Mouse (Mus musculus): ENCODE measurements at regions not wholly inside any gene's neighbourhood (a gene's known extent, or its start where the extent isn't known, plus 50 kb on each side); places are given as distances from the start of the nearest gene placed in this dataset.

GRCm38 (mm10) chr8:103270035-103270434 is 484.6 kb upstream of the Cdh11 start:
- DNase-seq (ENCODE audit: extremely low read depth, low read depth), result no peak

DNA sequence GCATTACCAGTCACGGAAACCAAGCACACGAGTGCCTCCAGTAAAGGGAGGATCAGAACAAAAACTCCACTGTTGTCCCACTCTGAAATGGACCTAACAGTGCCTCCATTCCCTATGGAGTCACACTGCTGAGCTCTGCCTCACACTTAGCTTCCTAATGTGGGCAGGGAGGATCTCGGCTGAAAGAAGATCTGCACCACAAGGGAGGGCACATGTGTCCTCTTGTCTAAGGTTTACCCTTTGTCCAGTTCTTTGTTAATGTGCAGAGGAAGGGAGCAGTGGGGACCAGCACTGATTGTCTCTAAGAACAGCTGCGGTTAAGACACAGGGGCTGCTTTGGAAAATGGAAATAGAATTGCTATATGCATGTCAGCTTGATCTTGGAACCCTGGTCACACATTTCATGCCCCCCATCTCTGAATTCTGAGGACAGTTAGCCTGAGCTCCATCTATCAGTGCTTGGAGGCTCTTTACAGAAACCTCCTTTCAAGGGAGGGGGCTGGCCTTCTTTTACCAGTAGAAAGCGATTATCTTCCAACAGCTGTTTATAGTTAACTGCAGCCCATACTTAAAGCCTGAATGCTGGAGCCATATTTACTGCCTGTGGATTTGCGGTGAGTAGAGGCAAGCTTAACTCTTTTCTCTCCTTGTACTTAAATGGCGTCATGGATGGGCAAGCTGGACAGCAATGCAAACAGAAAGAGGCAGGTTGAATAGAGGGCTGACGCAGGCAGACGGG is 485.5 kb upstream of the Cdh11 start:
- DNase-seq (ENCODE audit: extremely low read depth, low read depth), result no peak

DNA sequence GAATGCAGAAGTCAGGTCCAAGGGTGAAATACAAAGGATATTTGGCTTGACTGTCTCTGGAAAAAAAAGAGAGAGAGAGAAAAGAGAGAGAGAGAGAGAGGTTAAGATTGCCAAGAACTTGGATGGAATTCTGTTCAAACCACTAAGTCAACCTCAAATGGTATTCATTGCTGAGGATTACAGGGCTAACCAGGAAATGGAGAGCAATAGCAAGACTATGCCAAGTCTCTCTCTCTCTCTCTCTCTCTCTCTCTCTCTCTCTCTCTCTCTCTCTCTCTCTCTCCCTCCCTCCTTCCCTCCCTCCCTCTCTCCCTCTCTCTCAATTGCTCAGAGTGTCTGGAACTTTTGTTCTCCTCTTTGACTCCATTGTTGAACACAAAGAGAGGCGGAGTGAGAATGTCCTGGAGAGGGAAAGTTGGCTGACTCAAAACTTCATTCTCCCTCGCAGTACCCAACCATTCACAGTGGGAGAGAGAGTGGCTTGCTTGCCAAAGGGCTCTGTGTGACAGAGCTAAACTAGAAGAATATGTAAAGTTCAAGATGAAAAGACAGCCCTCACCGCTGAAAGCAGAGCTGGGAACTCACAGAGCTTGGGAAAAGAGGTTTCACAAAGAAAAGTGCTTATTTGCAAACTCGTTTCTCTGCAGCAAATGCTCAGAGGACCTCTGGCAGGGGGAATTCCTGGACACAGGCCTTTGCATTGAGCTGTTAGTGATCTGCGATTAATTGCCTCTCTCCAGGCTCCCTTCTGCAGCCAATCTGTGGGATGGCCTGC is 487.1 kb upstream of the Cdh11 start:
- DNase-seq (ENCODE audit: extremely low read depth, low read depth), result no peak

DNA sequence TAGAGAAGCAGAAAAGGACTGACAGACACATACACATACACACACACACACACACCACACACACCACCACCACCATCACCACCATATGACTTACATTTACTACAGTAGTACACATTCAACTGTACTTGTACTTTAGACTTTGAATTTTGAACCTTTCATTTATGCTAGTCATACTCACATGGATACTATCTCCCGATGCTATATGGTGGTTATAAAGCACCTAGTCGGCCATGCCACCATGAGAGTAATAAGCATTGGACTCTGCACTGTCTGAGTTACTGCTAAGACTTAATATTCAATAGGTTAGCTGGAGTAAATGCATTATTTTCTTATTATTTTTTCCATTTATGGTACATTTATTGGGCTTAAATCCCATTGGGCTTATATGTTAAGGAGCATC is 488.0 kb upstream of the Cdh11 start:
- DNase-seq (ENCODE audit: extremely low read depth, low read depth), result no peak

GRCm38 (mm10) chr8:103281801-103282200 is 496.4 kb upstream of the Cdh11 start:
- no peak for DNase-seq (ENCODE audit: extremely low read depth, low read depth)

DNA sequence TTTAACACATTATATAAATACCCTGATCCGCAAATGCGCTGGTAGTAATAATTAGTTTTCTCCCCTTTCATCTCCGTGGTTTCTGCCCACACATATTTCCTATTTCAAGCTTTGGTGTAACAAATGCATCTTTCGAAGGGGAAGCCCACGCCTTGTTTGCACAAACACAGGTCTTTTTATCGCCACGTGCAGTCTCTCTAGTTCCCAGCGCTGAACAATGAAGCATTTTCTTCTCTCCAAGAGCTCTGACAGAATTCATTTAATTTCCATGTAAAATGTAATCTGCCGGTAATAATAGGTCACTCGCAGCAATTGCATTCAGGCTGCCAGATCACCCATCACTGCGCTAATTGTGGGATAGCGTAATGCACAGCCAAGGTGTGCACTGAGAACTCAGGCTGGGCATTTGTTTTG is 503.1 kb upstream of the Cdh11 start:
- no peak for DNase-seq (ENCODE audit: extremely low read depth, low read depth)

DNA sequence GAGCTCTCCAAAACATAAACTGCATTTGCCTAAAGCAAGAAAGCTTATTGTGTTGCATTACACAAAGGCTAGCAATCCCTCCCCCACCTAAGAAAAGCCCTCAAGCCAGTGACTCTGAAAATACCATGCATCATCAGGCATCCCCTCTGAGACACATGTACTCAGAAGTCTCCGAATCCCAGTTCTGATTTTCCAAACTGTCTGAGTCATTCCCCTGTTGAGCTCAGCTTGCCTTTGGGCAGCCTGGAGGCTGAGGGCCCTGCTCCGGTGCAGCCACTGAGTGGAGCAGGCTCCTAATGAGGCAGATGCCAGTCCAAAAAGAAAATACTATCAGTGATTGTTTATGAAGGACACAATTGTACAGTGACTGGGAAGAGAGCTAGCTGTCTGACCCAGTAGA is 507.5 kb upstream of the Cdh11 start:
- DNase-seq (ENCODE audit: extremely low read depth, low read depth), result no peak

GRCm38 (mm10) chr8:103306476-103307183 is 521.2 kb upstream of the Cdh11 start:
- DNase-seq (ENCODE audit: extremely low read depth, low read depth), result no peak

DNA sequence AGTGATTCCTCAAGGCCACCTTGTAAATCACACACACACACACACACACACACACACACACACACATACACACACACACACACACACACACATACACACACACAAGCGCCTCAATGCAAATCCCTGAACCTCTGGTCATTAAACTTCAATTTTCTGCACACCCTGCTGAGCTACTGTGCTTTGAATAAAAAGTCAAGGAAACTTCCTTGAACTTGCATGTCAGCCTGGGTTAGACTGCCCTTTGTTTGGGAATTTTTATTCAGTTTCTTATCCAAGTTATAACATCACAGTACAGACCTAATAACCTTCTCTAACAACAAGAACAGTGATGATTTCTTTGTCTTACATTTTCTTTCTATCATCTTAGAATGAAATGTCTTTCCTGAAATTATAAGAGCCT is 528.1 kb upstream of the Cdh11 start:
- no peak for DNase-seq (ENCODE audit: extremely low read depth, low read depth)

- DNase-seq (ENCODE audit: extremely low read depth, low read depth), result no peak
These were observed 529.0 kb upstream of the Cdh11 start for GRCm38 (mm10) chr8:103314279-103315022.

DNA sequence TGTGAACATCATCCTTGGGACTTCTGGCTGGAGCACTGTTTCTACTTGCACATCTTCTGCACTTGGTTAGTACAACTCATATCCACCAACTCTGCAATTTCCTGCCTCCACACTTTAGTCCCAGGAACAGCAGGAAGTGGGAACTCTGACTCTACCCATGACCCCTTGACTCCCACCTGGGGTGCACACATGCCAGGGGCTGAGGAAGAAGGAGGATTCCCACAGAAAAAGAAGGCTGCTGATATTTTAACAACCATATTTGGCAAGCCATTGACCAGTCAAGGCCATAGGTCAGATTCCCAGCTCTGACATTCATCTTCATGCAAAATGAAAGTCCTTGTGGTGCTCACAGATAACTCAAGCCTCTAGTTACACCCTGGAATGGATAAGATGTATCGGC is 530.3 kb upstream of the Cdh11 start:
- no peak for DNase-seq (ENCODE audit: extremely low read depth, low read depth)

DNA sequence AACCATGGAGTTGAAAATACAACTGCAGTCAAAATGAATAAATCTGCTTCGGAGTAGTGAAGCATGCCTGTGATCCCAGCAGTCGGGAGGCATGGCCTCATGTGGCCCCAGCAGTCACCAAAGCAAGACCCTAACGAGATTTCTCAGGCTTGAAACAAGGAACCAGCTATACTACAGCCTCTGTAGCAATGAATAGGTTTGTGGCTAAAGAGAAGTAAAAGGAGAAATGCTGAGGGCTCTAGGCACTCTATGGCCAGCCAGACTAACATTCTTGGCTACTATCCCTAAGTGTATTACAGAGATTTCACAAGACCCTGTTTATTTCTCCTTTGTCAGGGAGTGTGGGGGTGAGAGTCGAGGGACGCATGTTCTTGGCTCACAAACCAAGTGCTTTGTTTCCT is 531.2 kb upstream of the Cdh11 start:
- no peak for DNase-seq (ENCODE audit: extremely low read depth, low read depth)

GRCm38 (mm10) chr8:103317149-103317725 is 531.8 kb upstream of the Cdh11 start:
- DNase-seq (ENCODE audit: extremely low read depth, low read depth), result no peak

DNA sequence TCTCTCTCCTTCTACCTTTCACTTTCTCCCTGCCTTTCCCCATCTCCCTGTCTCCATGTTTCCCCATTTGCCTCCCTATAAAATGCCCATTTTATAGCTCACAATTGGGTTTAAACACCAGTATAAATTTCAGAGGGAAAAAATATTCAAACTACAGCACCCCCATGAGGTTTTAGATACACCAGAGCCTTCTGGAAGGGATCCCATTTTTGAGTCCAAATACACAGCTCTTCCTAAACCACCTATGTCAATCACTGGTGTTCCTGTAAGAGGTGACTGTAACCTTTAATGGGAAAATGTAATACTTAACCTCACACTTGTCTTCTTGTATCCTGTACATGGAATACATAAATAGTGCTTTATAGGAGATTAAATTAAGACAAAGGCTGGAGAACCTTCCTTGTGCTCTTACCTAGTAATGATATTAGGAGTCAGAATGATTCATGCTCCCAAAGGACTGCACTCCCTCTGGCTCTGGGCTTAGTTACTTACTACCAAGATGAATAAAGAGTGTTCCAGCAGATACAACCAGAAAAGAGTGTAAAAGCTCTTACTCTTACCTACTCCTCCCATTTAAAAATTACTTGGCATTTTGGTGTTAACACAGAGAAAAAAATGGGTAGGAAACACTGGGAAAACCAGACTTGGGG is 538.7 kb upstream of the Cdh11 start:
- DNase-seq (ENCODE audit: extremely low read depth, low read depth), result no peak

DNA sequence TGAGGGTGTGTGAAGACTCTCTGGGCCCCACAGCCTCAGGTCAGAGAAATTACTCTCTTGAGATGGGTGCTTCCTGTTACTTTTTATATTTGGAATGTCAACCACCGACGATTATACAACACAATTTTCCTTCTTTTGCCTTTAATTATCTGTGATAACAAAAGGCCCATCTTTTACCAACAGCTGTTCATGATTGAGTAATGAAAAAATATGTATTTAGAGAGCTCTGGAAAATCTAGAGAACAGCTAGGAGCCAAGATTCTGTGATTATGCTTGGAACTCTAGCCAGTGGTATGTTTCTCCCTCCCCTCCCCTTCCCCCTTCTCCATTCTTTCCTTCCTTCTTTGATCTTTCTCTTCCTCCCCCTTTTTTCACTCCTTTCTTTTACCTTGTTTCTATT is 546.0 kb upstream of the Cdh11 start:
- DNase-seq (ENCODE audit: extremely low read depth, low read depth), result no peak

- no peak for DNase-seq (ENCODE audit: extremely low read depth, low read depth)
These were observed 551.9 kb upstream of the Cdh11 start for GRCm38 (mm10) chr8:103337314-103337713.

DNA sequence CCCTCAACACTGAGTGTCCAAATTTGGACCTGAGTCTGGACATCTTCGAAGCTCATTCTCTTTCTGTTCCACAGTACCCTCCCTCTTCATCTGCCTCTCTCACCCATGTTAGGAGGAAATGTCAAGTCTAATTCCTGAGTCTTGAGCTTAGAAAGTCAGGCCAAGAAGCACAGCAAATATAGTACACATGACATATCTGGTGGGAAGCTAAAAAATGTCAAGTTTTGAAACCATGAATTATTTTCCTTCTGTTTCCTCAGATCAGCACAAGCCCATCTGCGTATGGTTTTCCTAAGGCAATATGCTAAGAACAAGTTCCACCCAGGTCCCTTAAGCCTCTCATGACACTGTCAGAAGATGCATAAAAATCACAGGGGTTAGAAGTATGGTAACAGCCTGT is 553.6 kb upstream of the Cdh11 start:
- no peak for DNase-seq (ENCODE audit: extremely low read depth, low read depth)

- no peak for DNase-seq (ENCODE audit: extremely low read depth, low read depth)
These were observed 554.5 kb upstream of the Cdh11 start for GRCm38 (mm10) chr8:103339951-103340350.

GRCm38 (mm10) chr8:103343891-103344290 is 558.4 kb upstream of the Cdh11 start:
- DNase-seq (ENCODE audit: extremely low read depth, low read depth), result no peak

GRCm38 (mm10) chr8:103344871-103345270 is 559.4 kb upstream of the Cdh11 start:
- DNase-seq (ENCODE audit: extremely low read depth, low read depth), result no peak

All from MEL-GATA-1-ER (cell line).